Mouse (Mus musculus) hindbrain, embryonic 13.5 days (tissue): Measurements from ENCODE around the gene Rspo1. TPM values are rescaled to one million over a fixed set of nuclear protein-coding genes. Genes with fewer than 3 reads are reported as not detected.

Experiments used
- ATAC-seq: fragments of 200-750 bp; cut with Nextera tagmentation; 2 replicates; pipeline ENCODE4 v1.8.0; 2017; ENCODE audit warnings: moderate TSS enrichment; ENCODE audit not compliant: low FRiP score
- H3K27ac ChIP-seq: fragments of 300-500 bp; sonication (generic); 2 replicates; pipeline ENCODE4 v1.5.1; 2015; ENCODE audit warnings: inconsistent platforms, mild to moderate bottlenecking, moderate library complexity
- H3K27me3 ChIP-seq: fragments of 300-500 bp; sonication (generic); 2 replicates; pipeline ENCODE4 v1.6.1; 2015; ENCODE audit warnings: mild to moderate bottlenecking, inconsistent platforms
- H3K36me3 ChIP-seq: fragments of 300-500 bp; sonication (generic); 2 replicates; pipeline ENCODE4 v1.6.1; 2015; ENCODE audit warnings: mild to moderate bottlenecking, inconsistent platforms
- H3K4me1 ChIP-seq: fragments of 300-500 bp; sonication (generic); replicated peaks from 2 replicates; pipeline ENCODE4 v1.6.1; 2015; ENCODE audit warnings: inconsistent platforms
- H3K4me2 ChIP-seq: fragments of 300-500 bp; sonication (generic); 2 replicates; pipeline ENCODE4 v1.6.1; 2015; ENCODE audit warnings: inconsistent platforms, mild to moderate bottlenecking, moderate library complexity
- H3K4me3 ChIP-seq: fragments of 300-500 bp; sonication (generic); 2 replicates; pipeline ENCODE4 v1.5.1; 2015; ENCODE audit warnings: mild to moderate bottlenecking, inconsistent platforms
- H3K9ac ChIP-seq: fragments of 300-500 bp; sonication (generic); 2 replicates; pipeline ENCODE4 v1.6.1; 2015; ENCODE audit warnings: mild to moderate bottlenecking, inconsistent platforms
- H3K9me3 ChIP-seq: fragments of 300-500 bp; sonication (generic); 2 replicates; pipeline ENCODE4 v1.6.1; 2016; ENCODE audit warnings: inconsistent platforms
- WGBS: fragments of 180-500 bp; shearing (Covaris S2); methylation state at CpG from one replicate; pipeline ENCODE4 v1.1.7; 2015; 5-methylcytosine and 5-hydroxymethylcytosine counted together
- polyA plus RNA-seq: library from polyadenylated mRNA; unstranded; fragments of >200 nt; fragmentation: Nextera tagmentation; extraction: Ambion mirVana; gene quantifications from 2 replicates; pipeline ENCODE4 v1.2.1, GENCODE M21; 2015

Rspo1 gene
- polyA plus RNA-seq, 1 experiment from 2014 or later, result 4.1 TPM

DNA sequence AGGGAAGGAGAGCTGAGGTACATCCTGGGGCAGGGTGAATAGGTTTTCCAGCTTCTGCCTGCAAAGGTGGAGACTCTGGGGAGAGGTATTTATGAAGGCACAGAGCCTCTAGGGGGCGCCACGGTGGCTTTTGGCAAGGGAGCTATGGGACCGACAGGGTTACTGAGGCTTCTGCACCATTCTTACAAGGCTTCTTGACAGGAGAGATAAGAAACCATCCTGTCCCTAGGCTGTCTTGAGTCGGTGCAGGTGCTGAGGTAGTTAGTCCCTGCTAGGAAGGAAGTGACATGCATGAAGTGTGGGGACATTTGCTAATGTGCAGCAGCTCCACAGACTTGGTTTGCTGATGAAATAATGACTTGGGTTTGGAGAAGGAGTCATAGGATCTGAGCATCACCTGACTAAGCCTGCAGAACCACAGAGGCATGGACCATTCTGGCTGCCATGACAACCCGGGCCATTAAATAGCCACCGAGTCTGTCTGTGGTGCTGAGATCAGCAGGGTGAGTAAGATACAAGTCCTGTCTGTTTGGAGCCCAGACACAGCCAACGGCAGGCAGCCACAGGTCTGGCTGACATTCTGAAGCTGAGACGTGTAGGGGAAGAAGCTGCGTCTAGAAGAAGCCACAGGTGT lies 2.2 kb upstream of the Rspo1 start:
- Histone ChIP-seq H3K36me3 (no peaks in the 10 kb centered on the region), H3K9ac (no peak overlapping the region), H3K4me2 (no peak overlapping the region), H3K9me3 (no peaks in the 10 kb centered on the region), H3K4me3 (no peak overlapping the region), H3K4me1 (peaks cover 34% of the 10 kb centered on the region), H3K27me3 (peaks cover 86% of the 10 kb centered on the region), H3K27ac (no peak overlapping the region)
- 18% methylated on average over 9 of the region's 9 CpGs for WGBS
- no peak for ATAC-seq

DNA sequence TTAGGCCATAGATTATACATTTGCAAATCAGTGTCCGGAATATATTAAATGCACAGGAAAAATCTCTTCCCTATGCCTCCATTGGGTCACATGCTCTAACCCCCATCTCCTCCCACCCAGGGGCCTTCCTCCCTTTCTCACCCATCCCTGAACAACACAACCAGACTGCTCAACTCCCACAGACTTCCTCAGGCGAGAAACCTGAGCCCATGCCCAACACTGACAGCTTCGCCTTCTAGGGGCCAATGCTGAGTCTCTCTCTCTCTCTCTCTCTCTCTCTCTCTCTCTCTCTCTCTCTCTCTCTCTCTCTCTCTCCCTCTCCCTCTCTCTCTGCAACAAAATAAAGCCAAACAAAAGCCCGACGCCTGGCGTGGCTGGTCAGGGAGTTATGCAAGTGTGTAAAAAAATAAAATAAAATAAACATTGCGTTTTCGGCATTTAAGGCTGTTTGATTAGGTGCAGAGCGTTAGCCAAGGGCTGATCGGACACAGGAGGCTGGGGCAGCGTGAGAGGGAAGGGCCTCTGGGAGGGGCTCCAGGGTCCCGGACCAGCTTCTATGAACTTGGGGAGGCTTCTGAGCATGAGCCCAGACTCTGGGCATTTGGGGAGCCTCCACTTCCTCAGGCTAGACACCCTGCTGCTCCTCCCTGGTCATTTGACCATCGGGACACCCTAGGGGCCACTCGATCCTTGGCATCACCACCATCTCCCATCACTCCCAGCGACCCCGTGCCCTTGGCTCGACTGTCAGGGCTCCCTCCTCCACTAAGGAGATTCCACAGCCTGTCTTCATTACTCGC lies 1.2 kb upstream of the Rspo1 start:
- Histone ChIP-seq H3K4me2 (no peak overlapping the region), H3K4me1 (peaks cover 36% of the 10 kb centered on the region), H3K4me3 (no peak overlapping the region), H3K36me3 (no peaks in the 10 kb centered on the region), H3K27ac (no peak overlapping the region), H3K27me3 (peaks cover 96% of the 10 kb centered on the region), H3K9ac (no peak overlapping the region), H3K9me3 (no peaks in the 10 kb centered on the region)
- ATAC-seq, result no peak
- WGBS, result 7% methylated on average over 18 of the region's 18 CpGs

DNA sequence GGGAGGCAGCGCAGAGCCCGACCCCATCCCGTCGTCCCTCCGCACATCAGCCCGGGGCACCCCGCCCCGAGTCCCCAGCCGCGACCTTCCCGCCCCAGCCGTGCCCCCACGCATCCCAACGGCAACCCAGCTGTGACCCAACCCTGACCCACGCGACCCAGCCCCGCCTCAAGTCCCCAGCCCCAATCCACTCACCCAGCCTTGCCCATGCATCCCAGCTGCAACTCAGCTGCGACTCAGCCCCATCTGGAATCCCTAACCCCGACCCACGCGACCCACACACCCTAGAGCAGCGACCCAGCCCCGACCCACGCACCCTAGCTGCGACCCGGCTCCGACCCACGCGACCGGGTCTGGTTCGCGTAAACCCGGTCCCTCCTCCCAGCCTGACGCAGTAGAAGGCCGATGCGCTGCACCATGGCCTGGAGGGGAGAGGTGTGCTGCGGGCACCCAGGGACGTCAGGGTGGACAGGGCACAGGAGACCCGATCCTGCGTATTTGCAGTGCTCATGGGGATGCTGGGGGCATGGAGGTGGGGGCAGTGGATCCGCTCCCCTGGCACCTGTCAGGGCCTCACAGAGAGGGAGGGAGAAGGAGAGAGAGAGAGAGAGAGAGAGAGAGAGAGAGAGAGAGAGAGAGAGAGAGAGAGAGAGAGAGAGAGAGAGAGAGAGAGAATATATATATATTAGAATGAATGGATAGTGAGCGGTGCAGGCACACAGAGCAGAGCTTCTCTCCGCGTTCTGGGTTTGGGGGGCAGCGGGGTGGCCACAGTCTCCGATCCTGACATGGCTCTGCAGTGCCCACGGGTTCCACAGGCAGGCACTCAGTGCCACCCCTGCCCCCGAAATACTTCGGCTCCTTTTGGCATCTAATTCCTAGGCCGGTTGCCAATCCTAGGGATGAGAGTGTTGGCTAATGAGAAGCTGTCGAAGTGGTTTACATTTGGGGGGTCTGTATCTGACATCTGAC lies 795 bp downstream of the Rspo1 start:
- 4% methylated on average over 39 of the region's 51 CpGs for WGBS
- H3K27me3 ChIP-seq, result peaks cover 99% of the 10 kb centered on the region
- peaks cover 43% of the 10 kb centered on the region for H3K4me1 ChIP-seq
- no peaks in the 10 kb centered on the region for H3K9me3 ChIP-seq
- no peak for ATAC-seq
- H3K36me3 ChIP-seq, result no peaks in the 10 kb centered on the region
- H3K27ac ChIP-seq, result no peak overlapping the region
- peak overlapping the region; percentile 49 for H3K9ac ChIP-seq
- H3K4me2 ChIP-seq, result peak overlapping the region; percentile 53
- H3K4me3 ChIP-seq, result peak overlapping the region; percentile 39

DNA sequence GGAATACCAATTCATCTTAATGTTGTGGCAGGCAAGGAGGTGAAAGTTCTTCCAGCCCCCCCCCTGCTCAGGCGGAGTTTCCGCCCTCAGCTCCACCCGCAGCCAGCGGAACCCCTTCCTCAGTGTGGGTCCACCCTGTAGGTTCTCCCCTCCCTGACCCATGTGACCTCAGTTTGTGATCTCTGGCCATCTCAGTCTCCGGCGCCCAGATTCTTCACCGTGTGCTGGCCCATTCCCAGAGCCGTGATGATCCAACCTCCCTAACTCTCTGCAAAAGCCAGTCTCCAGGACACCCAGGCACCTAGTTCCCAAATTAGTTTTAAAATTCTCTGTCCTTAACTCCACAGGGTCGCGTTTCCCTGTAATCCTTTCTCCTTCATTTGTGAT lies 1.5 kb downstream of the Rspo1 start:
- Histone ChIP-seq H3K27me3 (peaks cover 95% of the 10 kb centered on the region), H3K9ac (no peak overlapping the region), H3K4me1 (peaks cover 43% of the 10 kb centered on the region), H3K9me3 (no peaks in the 10 kb centered on the region), H3K4me2 (no peak overlapping the region), H3K36me3 (no peaks in the 10 kb centered on the region), H3K4me3 (no peak overlapping the region), H3K27ac (no peak overlapping the region)
- ATAC-seq, result no peak
- 6% methylated on average over 10 of the region's 10 CpGs for WGBS

DNA sequence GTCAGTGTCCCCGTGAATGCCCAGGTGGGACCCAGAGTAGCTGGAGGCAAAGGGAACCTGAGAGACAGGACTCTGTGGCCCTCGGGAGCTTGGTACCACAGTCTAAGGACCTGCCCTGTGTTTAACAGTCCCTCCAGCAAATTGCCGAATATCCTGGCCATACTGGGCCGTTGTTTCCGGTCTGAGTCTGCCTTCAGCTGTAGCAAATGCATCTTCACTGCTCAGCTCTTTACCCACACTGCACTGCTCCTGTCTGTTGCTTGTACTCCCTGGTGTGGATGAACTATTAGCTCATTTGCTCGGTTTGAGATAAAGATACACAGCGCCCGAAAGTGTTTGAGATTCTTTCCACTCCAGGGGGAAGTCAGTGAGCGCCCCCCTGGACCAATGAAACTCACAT lies 2.2 kb downstream of the Rspo1 start:
- no peak overlapping the region for H3K9ac ChIP-seq
- H3K27me3 ChIP-seq, result peaks cover 95% of the 10 kb centered on the region
- no peaks in the 10 kb centered on the region for H3K36me3 ChIP-seq
- H3K4me1 ChIP-seq, result peaks cover 43% of the 10 kb centered on the region
- H3K27ac ChIP-seq, result no peak overlapping the region
- no peak overlapping the region for H3K4me3 ChIP-seq
- 20% methylated on average over 9 of the region's 9 CpGs for WGBS
- no peak for ATAC-seq
- peak overlapping the region; percentile 2; the same call in 1 of the 2 replicates for H3K4me2 ChIP-seq
- H3K9me3 ChIP-seq, result no peaks in the 10 kb centered on the region

DNA sequence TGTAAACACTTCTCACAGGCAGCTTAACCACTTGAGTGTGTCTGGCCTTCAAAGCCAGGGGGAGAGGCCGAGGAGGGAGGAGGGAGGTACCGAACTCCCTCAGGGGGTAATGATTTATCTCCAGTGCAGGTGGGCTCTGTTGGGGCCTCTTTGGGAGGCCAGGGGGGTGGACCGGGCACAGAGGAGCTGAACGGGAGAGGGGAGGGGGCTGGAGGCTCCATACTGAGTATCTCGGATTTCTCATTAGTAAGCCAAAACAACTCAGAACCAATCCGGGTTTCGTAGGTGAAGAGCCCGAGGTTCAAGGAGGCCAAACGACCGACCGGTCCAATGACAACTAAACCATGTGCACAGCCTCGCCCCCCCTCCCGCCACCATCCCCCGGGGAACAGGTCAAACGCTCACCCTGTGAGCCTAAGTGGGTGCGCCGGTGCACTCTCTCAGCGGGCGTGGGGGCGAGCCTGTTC lies 3.6 kb downstream of the Rspo1 start:
- H3K27ac ChIP-seq, result no peak overlapping the region
- H3K9me3 ChIP-seq, result no peaks in the 10 kb centered on the region
- H3K36me3 ChIP-seq, result no peaks in the 10 kb centered on the region
- H3K27me3 ChIP-seq, result peaks cover 82% of the 10 kb centered on the region
- 2% methylated on average over 20 of the region's 20 CpGs for WGBS
- H3K4me2 ChIP-seq, result peak overlapping the region; percentile 25; the same call in 1 of the 2 replicates
- no peak for ATAC-seq
- 0 out of 2 replicates have a peak overlapping the region, but pooled peaks have one; percentile 13 for H3K9ac ChIP-seq
- H3K4me1 ChIP-seq, result peaks cover 43% of the 10 kb centered on the region
- H3K4me3 ChIP-seq, result no peak overlapping the region

DNA sequence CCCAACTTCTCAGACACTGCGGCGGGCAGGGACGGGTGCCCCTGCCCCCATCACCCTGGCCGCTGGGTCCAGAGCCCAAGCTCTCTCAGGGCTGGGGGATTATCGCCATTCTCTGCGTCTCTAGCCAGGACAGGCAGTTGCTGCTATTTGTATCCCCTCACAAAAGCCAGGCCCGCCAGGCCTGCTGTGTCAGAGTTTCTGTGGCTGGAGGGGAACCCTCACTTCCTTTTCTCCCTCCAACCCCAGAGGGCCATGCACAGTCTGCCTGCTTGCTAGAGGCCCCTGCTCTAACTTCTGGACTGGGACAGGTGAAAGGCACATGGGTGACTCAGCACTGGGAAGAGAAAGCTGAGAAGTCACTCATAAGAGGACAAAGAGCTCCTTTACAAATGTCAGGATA lies 4.1 kb downstream of the Rspo1 start:
- no peak overlapping the region for H3K4me3 ChIP-seq
- WGBS, result 4% methylated on average over 7 of the region's 7 CpGs
- H3K27ac ChIP-seq, result no peak overlapping the region
- H3K9me3 ChIP-seq, result no peaks in the 10 kb centered on the region
- no peak for ATAC-seq
- H3K36me3 ChIP-seq, result no peaks in the 10 kb centered on the region
- peaks cover 77% of the 10 kb centered on the region for H3K27me3 ChIP-seq
- H3K4me1 ChIP-seq, result peaks cover 41% of the 10 kb centered on the region
- 0 out of 2 replicates have a peak overlapping the region, but pooled peaks have one; percentile 13 for H3K9ac ChIP-seq
- H3K4me2 ChIP-seq, result peak overlapping the region; percentile 25; the same call in 1 of the 2 replicates

DNA sequence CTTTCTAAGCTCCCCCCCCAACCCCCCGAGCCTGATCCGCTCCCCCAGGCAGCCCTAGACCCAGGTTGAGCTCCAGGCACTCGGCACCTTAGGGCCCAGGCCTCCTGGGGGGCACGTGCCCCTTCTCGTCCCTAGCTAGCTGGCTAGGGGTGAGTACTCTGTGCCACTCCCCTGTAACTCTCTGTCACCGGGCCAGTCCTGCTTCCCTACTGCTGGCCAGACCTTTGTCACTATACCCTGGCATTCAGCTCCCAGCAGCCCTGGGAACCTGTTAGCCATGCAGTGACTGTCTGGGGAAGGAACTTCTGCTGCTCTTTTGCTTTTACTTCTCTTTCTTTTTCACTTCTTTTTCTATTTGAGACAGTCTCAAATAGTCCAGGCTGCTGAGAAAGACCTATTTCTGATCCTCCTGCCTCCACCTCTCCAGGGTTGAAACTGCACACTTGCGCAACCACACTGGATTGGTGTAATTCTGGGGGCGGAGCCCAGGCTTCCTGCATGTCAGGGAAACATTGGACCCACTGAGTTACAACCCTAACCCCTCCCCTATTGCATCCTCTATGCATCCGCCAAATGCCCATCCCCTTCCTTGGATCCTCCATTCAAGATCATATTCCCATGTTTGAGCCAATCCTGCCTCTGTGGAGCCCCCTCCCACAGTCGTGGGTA lies 11.4 kb downstream of the Rspo1 start:
- WGBS, result 85% methylated on average over 10 of the region's 10 CpGs
- no peaks in the 10 kb centered on the region for H3K9me3 ChIP-seq
- H3K4me3 ChIP-seq, result no peak overlapping the region
- H3K36me3 ChIP-seq, result no peaks in the 10 kb centered on the region
- ATAC-seq, result no peak
- no peak overlapping the region for H3K27ac ChIP-seq
- no peak overlapping the region for H3K9ac ChIP-seq
- no peaks in the 10 kb centered on the region for H3K4me1 ChIP-seq
- H3K4me2 ChIP-seq, result no peak overlapping the region
- H3K27me3 ChIP-seq, result peaks cover 12% of the 10 kb centered on the region

DNA sequence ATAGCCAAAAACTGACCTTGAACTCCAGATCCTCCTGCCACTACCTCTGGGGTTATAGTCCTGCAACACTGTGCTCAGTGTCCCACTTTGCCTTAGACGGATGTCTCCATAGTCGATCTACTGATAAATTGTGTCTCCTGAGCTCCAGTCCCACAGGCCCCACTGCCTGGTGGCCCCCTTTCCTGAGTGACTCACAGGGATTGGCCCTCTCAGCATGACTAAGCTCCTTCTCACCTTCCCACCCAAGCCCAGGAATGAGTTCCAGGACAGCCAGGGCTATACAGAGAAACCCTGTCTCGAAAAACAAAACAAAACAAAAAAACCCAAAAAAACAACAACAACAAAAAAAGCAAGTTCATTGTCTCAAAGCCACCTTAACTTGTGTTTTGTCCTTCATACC lies 13.3 kb downstream of the Rspo1 start:
- no peaks in the 10 kb centered on the region for H3K9me3 ChIP-seq
- H3K36me3 ChIP-seq, result no peaks in the 10 kb centered on the region
- WGBS, result 89% methylated on average over 3 of the region's 3 CpGs
- H3K4me2 ChIP-seq, result no peak overlapping the region
- H3K9ac ChIP-seq, result no peak overlapping the region
- no peak overlapping the region for H3K27ac ChIP-seq
- H3K27me3 ChIP-seq, result peaks cover 3% of the 10 kb centered on the region
- ATAC-seq, result no peak
- no peaks in the 10 kb centered on the region for H3K4me1 ChIP-seq
- no peak overlapping the region for H3K4me3 ChIP-seq

DNA sequence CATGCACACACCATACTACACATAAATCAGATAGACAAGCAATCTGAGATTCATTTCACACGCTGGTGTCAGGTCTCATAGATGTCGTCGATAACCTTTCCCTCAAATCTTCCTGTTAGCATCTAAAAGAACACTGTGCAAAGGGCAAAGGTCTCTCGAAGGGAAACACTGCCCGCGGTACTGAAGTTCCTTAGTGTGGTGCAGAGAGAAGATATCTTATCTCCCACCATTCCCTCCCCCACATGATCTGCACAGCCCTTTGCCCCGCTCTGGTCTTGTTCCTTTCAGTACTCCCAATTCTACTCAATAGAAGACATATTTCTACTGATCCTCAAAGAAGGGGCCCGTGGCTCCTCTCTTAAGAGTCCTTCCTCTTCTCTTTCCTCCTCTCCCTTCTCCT lies 16.7 kb downstream of the Rspo1 start:
- Histone ChIP-seq H3K36me3 (no peaks in the 10 kb centered on the region), H3K9me3 (no peaks in the 10 kb centered on the region), H3K27ac (no peak overlapping the region), H3K27me3 (peaks cover 33% of the 10 kb centered on the region), H3K4me2 (no peak overlapping the region), H3K4me3 (no peak overlapping the region), H3K9ac (no peak overlapping the region), H3K4me1 (0 out of 2 replicates have a peak, but pooled peaks cover 3% of the 10 kb centered on the region)
- ATAC-seq, result no peak
- WGBS, result 84% methylated on average over 8 of the region's 8 CpGs

DNA sequence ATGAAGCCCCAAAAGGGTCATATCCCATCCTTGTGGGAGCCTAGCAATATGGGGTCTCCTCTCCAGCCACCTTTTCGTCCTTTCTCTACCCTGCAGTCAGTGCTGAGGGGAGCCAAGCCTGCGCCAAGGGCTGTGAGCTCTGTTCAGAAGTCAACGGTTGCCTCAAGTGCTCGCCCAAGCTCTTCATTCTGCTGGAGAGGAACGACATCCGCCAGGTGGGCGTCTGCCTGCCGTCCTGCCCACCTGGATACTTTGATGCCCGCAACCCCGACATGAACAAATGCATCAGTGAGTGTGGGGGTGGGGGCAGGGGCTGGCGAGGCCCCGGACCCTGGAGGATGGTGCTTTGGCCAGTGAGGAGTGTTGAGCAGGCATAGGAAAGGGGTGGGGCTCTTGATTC lies 18.7 kb downstream of the Rspo1 start:
- H3K27ac ChIP-seq, result no peak overlapping the region
- ATAC-seq, result no peak
- no peak overlapping the region for H3K4me2 ChIP-seq
- H3K36me3 ChIP-seq, result no peaks in the 10 kb centered on the region
- peaks cover 41% of the 10 kb centered on the region for H3K27me3 ChIP-seq
- H3K4me3 ChIP-seq, result no peak overlapping the region
- H3K9me3 ChIP-seq, result no peaks in the 10 kb centered on the region
- WGBS, result 58% methylated on average over 12 of the region's 12 CpGs
- 0 out of 2 replicates have a peak, but pooled peaks cover 3% of the 10 kb centered on the region for H3K4me1 ChIP-seq
- H3K9ac ChIP-seq, result no peak overlapping the region
